Mouse (Mus musculus): ENCODE measurements around the gene Kmo.

GRCm38 (mm10) chr1:175580346-175580745, 39.8 kb upstream of the Kmo start:
- TF ChIP-seq CTCF (IDR thresholded peaks at IDR 0.05; ENCODE audit: control insufficient read depth, insufficient read depth, insufficient replicate concordance, low read depth, low read length) (no peak), POLR2A (IDR thresholded peaks at IDR 0.05; ENCODE audit: control insufficient read depth, low read depth, low read length) (no peak)
